ENCODE assay signal across 15 mouse cellular contexts in genomic region chr11:21694087-21694486, GRCm38 (mm10).
"Had no signal": no experiment of that assay in that cellular context is flagged by ENCODE, and none has a peak within 500 bp of the region (broad histone marks: within the 10 kb centered on the region; RNA-seq: fewer than 3 reads in every experiment).

No protein-coding gene starts in this region.

- ATAC-seq: intestine, postnatal 0 days had no signal

- H3K36me3 ChIP-seq: liver, embryonic 13.5 days; stomach, embryonic 15.5 days had no signal

- DNase-seq: kidney, adult 2 months; kidney, postnatal 25 days; layer of hippocampus, adult 9-11 months; layer of hippocampus, postnatal 36 days; liver, embryonic 13.5 days; lung, adult 2 months; right cerebral cortex, postnatal 25 days; spleen, adult 18-20 months; thymus, postnatal 25 days had no signal

- H3K27me3 ChIP-seq: liver, embryonic 13.5 days; stomach, embryonic 15.5 days had no signal

- H3K27ac ChIP-seq: kidney, postnatal 0 days; layer of hippocampus, adult 2 months; left cerebral cortex, adult 2 months; liver, embryonic 13.5 days; macrophage; stomach, embryonic 15.5 days had no signal

- H3K4me1 ChIP-seq: liver, embryonic 13.5 days; stomach, embryonic 15.5 days had no signal

- H3K4me3 ChIP-seq: layer of hippocampus, adult 2 months; left cerebral cortex, adult 2 months; liver, embryonic 13.5 days; stomach, embryonic 15.5 days had no signal

- H3K9me3 ChIP-seq: liver, embryonic 13.5 days; stomach, embryonic 15.5 days had no signal

- H3K4me2 ChIP-seq: liver, embryonic 13.5 days; stomach, embryonic 15.5 days had no signal

- H3K9ac ChIP-seq: liver, embryonic 13.5 days; stomach, embryonic 15.5 days had no signal
